Mouse (Mus musculus) central nervous system, embryonic 14 days (tissue): ENCODE results near the gene Paqr6. TPM values are rescaled to one million over a fixed set of nuclear protein-coding genes. Genes with fewer than 3 reads are reported as not detected.

Experiments used
- polyA plus RNA-seq: library from polyadenylated mRNA; depleted of rRNA; stranded (reverse); fragments of >200 nt; gene quantifications from 2 replicates; pipeline ENCODE4 v1.2.3, GENCODE M21; 2012; rRNA removed

The Paqr6 gene
- 1.6 and 4.0 TPM in 2 replicates for polyA plus RNA-seq

DNA sequence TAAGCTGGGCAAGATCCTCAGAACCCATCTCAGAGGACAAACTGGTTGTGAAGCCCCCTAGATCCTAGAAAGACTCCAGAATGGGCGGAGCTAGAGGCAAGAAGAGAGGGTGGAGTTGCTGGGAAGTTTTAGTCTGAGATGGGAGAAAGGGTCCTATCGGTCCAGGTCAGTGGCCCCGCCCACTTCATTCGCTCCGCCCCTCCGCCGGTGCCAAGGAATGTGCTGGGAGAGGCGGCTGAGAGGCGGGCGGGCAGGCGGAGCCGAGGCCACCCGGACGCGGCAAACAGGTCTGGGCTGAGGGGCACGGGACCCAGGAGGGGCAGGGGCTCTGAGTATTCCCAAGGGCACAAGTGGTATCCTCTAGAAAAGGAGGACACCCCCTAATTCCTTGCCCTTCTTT, at the start of gene Paqr6:
Gene Paqr6, plus strand, starts transcription at position 248 of the 400 bp plus-strand sequence.

DNA sequence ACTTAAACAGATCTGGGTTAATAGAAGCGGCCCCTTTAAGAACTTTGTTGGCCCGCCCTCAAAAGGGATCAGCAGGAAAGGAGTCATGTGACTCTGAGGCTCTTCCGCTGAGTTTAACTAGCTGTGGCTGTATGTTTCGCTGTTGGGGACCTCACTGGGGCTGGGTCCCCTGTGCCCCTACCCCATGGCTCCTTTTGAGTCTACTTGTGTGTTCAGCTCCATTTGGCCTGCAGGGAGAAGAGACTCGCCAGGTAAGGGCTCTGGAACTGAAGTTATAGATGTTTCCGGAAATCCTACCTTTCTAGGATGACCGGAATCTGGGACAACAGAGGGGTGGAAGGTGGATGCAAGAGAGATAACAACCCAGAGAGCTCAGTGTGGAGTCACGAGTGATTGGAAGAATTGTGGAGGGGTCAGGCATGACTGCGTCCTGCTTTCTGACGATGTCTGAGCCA, 39.4 kb upstream of the Paqr6 start, which contains the start of gene Glmp:
Gene Glmp, plus strand, starts transcription at position 73 of the 455 bp plus-strand sequence.

DNA sequence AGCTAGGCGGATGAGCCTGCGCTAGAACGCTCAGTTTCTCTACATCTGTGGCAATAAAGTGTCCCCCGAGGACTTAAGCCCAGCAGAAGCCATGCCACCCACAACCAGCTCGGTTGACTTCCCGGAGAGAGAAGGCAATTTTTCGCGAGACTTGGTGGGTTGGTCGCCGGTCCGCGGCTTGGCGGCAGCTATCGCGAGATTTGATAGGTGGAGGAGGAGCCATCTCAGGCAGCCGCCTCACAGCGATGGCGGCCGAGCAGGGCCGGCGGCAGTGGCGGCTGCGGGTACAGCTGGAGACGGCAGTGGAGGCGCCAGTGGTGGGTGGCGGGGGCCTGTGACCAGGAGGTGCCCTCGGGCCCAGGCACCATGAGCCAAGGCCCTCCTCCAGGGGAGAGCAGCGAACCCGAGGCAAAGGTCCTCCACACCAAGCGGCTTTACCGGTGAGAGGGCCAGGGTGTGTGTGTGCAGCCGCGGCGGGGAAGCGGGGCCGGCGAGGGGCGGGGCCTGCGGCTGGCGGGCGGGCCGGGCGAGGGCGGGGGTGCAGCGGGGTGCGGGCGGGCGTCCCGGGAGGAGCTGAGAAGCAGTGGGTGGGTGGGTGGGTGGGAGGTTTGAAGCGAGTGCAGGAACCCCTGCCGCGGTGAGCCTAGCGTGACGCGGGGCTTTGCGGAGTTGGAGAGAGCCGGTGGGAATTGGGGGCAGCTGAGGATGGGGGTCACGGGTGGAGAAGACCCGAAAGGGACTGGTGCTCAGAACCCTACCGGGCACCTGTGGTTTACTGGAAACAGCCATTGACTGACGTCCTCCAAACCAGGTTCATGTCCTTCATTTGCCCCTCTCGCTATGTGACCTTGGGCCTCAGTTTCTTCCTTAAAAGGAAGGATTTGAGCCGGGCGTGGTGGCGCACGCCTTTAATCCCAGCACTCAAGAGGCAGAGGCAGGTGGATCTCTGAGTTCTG, 28.0 kb upstream of the Paqr6 start, which contains the start of the genes Tmem79 and Smg5:
Gene Tmem79, minus strand, starts transcription at position 91 of the 956 bp plus-strand sequence.
Gene Smg5, plus strand, starts transcription at position 203 of the 956 bp plus-strand sequence.

DNA sequence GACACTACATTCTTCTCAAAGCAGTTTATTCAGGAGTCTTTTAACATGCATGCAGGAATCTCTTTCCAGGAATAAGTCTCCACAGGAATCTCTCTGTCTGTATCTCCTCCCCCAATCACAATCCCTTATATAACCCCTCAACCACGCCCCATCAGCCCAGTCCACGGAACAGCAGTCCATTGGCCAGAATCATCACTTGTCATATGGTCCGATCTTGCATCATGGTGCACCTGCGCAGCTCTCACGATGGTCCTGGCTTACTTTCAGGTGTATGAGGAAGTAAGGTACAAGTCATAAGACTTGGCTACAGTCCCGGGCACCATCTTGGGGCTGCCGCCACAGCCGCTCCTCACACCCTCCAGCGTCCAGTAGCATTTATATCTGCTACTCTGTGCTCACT, 8.3 kb downstream of the Paqr6 start, which contains the start of gene Bglap3:
Gene Bglap3, minus strand, starts transcription at position 101 of the 400 bp plus-strand sequence.

DNA sequence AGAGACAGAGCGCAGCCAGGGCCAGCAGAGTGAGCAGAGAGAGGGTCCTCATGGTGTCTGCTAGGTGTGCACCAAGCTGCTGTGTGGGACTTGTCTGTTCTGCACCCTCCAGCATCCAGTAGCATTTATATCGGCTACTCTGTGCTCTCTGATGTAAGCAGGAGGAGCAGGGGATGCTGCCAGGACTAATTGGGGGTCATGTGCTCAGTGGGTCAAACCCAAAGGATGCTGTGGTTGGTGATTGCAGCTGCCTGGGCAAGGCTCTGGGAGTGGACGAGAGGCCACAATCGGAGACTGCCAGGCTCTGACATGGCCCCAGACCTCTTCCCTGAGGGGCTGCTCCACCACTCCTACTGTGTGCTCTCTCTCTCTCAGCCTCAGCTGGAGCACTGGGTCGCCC, 14.2 kb downstream of the Paqr6 start, which contains the start of gene Bglap2:
Gene Bglap2, minus strand, starts transcription at position 101 of the 400 bp plus-strand sequence.

DNA sequence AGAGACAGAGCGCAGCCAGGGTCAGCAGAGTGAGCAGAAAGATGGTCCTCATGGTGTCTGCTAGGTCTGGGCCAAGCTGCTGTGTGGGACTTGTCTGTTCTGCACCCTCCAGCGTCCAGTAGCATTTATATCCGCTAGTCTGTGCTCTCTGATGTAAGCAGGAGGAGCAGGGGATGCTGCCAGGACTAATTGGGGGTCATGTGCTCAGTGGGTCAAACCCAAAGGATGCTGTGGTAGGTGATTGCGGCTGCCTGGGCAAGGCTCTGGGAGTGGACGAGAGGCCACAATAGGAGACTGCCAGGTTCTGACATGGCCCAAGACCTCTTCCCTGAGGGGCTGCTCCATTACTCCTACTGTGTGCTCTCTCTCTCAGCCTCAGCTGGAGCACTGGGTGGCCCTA, 20.0 kb downstream of the Paqr6 start, which contains the start of gene Bglap:
Gene Bglap, minus strand, starts transcription at position 101 of the 400 bp plus-strand sequence.

DNA sequence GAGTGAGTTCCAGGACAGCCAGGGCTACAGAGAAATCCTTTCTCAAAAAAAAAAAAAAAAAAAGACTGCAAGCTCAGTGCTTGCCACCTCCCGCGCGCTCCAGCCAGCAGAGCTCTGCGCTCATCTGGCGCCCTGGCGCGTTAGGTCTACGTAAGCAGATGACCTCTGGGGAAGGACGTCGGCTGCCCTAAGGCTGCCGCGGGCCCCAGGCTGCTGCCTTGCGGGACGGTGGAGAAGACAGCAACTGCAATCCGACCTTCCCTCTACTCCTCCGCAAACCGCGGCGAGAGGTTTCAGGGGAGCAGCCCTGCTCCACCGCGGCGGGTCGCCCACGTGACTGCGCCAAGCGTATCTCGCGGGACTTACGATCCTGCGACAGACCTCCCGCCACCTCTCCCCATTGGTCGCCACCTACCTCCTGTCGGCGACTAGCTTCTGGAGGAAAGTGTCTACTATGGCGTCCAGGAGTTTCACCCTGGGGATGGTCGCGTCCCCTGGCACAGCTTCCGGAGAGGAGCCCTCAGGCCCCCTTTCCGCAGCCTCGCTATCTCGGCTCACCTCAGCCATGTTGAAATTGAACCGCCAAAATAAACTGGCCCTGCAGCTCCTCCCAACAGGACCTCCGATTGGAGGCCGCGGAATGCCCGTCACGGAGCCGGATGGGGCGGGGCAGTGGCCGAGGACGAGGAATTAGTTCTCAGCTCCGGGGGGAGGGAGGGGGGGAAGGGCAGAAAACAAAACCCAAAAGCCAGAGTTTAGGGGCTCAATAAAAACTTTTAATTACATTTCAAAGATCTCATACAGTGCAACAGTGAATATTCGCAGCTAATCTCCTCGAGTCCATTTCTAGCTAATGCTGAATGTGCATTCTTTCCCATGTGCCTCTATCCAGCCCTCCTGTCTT, 45.6 kb downstream of the Paqr6 start, which contains the start of gene Pmf1:
Gene Pmf1, minus strand, starts transcription at position 591 of the 904 bp plus-strand sequence.

Other genes starting within 250 kb of the Paqr6 start
- 46.1 and 48.3 TPM in 2 replicates for gene Mef2d, start 222.2 kb upstream of the Paqr6 start, polyA plus RNA-seq
- 0.27 and 0.95 TPM in 2 replicates for gene Rhbg, start 109.9 kb upstream of the Paqr6 start, polyA plus RNA-seq
- 0.09 and 0.23 TPM in 2 replicates for gene Gm38392, start 77.4 kb upstream of the Paqr6 start, polyA plus RNA-seq
- gene Tsacc, start 67.6 kb upstream of the Paqr6 start, polyA plus RNA-seq, result 5.3 and 6.7 TPM in 2 replicates
- 345 and 353 TPM in 2 replicates for gene Cct3, start 67.5 kb upstream of the Paqr6 start, polyA plus RNA-seq
- 62.5 and 76.0 TPM in 2 replicates for gene Glmp, start 39.6 kb upstream of the Paqr6 start, polyA plus RNA-seq
- 1.3 and 2.0 TPM in 2 replicates for gene Tmem79, start 28.4 kb upstream of the Paqr6 start, polyA plus RNA-seq
- gene Smg5, start 28.3 kb upstream of the Paqr6 start, polyA plus RNA-seq, result 111 and 121 TPM in 2 replicates
- 0.17 and 0.18 TPM in 2 replicates for gene Bglap3, start 8.2 kb downstream of the Paqr6 start, polyA plus RNA-seq
- gene Bglap2, start 14.1 kb downstream of the Paqr6 start, polyA plus RNA-seq, result 0.81 TPM in 1 of 2 replicates, not detected in the other
- 0.55 and 1.6 TPM in 2 replicates for gene Bglap, start 19.9 kb downstream of the Paqr6 start, polyA plus RNA-seq
- 56.6 and 58.5 TPM in 2 replicates for gene Pmf1, start 45.7 kb downstream of the Paqr6 start, polyA plus RNA-seq
- 32.4 and 34.5 TPM in 2 replicates for gene Slc25a44, start 60.6 kb downstream of the Paqr6 start, polyA plus RNA-seq
- 41.8 and 44.4 TPM in 2 replicates for gene Sema4a, start 96.6 kb downstream of the Paqr6 start, polyA plus RNA-seq
- 27.8 and 62.3 TPM in 2 replicates for gene Lmna, start 145.4 kb downstream of the Paqr6 start, polyA plus RNA-seq
- 81.4 and 92.2 TPM in 2 replicates for gene Mex3a, start 167.8 kb downstream of the Paqr6 start, polyA plus RNA-seq
- gene Rab25, start 183.7 kb downstream of the Paqr6 start, polyA plus RNA-seq, result 0.61 and 4.2 TPM in 2 replicates
- 141 and 144 TPM in 2 replicates for gene Lamtor2, start 188.5 kb downstream of the Paqr6 start, polyA plus RNA-seq
- 102 and 104 TPM in 2 replicates for gene Ubqln4, start 189.2 kb downstream of the Paqr6 start, polyA plus RNA-seq
- gene Ssr2, start 211.3 kb downstream of the Paqr6 start, polyA plus RNA-seq, result 182 and 228 TPM in 2 replicates
- gene Arhgef2, start 241.4 kb downstream of the Paqr6 start, polyA plus RNA-seq, result 119 TPM in 2 replicates